Mouse (Mus musculus) cerebellum, adult 11-12 months (tissue): Measurements from ENCODE around the gene Sertad1.
A peak's percentile ranks its signal among the peaks of the same experiment; 100 is the strongest.

Experiments
- DNase-seq: peaks from one replicate; pipeline ENCODE4 v3.0.0; 2022

Sertad1 gene

GRCm38 (mm10) chr7:27486770-27487697 is at the start of gene Sertad1:
Sertad1 (plus strand) TSS chr7:27486910.
- peak; percentile 100 for DNase-seq

DNA sequence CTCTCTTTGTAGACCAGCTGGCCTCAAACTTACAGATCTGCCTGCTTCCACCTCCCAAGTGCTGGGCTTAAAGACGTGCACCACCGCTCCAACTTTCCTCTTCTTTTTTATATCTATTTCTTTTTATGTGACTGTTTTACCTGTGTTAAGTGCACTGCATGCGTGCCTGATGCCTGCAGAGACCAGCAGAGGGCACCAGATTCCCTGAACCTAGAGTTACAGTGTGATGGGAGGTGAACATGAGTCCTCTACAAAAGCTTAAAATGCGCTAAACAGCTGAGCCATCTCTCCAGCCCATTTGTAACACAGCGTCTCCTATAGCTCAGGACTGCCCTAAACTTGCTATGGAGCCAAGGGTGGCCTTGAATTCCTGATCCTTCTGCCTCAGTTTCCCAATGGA is 49.2 kb upstream of the Sertad1 start:
- DNase-seq = no peak

GRCm38 (mm10) chr7:27440014-27440413 is 46.7 kb upstream of the Sertad1 start:
- DNase-seq = no peak

DNA sequence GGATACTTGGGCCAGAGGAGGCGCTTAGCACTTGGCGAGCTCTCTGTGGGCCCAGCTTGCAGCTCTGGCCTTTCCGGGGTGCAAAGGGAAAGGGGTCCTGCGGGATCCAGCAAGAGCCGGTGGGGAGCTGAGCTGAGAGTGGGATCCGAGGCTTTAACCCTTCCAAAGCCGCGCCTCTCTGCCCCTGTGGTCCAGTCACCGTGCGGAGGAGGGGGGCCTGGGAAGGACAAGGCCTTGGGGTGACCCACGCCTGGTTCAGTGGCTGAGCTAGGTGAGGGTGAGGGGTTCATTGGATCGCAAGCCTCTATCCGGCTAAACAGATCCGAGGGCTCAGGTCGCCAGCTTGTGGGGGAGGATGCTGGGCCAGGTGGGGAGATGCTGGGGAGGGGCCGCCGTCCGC is 40.7 kb upstream of the Sertad1 start:
- DNase-seq = peak; percentile 58

- DNase-seq = peak; percentile 78
These were observed 39.9 kb upstream of the Sertad1 start for GRCm38 (mm10) chr7:27446521-27447418.

- DNase-seq = peak; percentile 99
These were observed 39.1 kb upstream of the Sertad1 start, which contains the start of the genes Sptbn4 and Blvrb for GRCm38 (mm10) chr7:27447419-27448286. Sptbn4 (minus strand) TSS chr7:27447686. Blvrb (plus strand) TSS chr7:27447978.

GRCm38 (mm10) chr7:27448421-27449206 is 38.1 kb upstream of the Sertad1 start:
- DNase-seq = peak; percentile 78

GRCm38 (mm10) chr7:27449256-27449862 is 37.4 kb upstream of the Sertad1 start:
- peak; percentile 67 for DNase-seq

DNA sequence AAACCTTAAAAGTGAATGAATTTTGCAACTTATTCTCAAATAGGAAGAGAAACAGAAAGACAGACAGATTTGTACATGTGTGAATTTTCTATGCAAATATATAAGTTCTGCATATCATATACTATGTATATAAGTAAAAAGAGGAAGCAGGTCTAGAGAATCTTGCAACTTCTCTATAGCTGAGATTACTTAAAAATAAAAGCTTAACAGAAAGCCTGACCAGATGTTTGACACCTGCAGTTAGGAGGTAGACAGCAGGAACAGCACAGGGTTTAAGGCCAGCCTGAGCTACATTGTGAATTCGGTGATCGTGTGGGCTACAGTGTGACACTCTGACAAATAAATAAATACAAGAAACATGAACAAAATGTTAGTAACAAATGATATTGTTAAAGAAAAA is 35.4 kb upstream of the Sertad1 start:
- DNase-seq = no peak

- DNase-seq = no peak
These were observed 34.4 kb upstream of the Sertad1 start for GRCm38 (mm10) chr7:27452206-27452770.

GRCm38 (mm10) chr7:27454461-27455121 is 32.1 kb upstream of the Sertad1 start:
- no peak for DNase-seq

- DNase-seq = no peak
These were observed 31.4 kb upstream of the Sertad1 start for GRCm38 (mm10) chr7:27455273-27455672.

DNA sequence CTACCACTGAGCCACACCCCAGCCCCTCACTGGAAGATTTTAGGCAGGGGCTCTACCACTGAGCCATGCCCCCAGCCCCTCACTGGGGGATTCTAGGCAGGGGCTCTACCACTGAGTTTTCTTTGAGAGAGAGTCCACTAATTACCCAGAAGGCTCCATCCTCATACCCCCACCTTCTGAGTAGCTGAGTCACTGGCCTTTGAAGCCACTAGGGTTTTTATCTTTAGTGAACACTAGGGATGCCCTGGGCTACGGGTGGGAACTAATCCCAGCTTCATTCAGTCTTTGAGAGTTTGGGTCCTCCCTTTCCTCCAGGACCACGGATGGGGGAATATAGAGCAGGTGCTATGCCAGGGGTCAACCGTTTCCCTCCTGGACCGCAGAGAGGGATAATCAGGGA is 28.1 kb upstream of the Sertad1 start:
- no peak for DNase-seq

DNA sequence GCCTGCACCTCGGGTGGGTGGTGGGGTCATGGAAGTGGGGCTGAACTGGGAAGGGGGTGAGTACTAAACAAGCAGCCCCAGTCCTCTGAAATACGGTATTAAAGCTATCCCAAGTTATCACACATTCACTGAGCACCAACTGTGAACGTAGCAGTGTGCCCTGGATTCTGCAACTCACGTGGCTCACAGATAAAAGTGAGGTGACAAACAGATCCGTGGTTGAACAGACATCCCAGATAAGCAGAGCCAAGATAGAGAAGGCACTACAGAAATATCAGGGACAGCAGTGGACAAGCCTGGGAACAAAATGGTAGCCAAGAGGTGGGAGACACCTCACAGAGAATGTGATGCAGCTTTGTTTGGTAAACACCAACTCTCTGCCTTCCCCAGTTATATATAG is 27.1 kb upstream of the Sertad1 start:
- DNase-seq = no peak

DNA sequence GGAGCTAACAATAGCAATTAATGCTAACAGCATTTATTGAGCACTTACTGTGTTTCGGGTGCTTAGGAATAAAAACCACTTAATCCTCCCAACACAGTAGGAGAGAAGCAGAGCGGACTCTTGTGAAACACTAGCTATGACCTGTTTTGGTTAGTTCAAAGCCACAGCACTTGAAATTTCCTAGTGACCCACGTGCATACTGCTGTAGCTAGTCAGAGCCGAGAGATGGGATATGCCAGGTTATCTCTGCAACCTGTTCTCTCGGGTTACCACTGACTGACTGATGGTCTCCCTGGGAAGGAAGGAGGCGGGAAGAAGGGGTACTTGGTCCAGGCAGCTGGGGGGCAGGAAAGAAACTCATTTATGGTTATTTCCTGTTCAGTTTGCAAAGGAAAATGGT is 26.2 kb upstream of the Sertad1 start:
- DNase-seq = no peak

GRCm38 (mm10) chr7:27467648-27468047 is 19.1 kb upstream of the Sertad1 start:
- DNase-seq = no peak

DNA sequence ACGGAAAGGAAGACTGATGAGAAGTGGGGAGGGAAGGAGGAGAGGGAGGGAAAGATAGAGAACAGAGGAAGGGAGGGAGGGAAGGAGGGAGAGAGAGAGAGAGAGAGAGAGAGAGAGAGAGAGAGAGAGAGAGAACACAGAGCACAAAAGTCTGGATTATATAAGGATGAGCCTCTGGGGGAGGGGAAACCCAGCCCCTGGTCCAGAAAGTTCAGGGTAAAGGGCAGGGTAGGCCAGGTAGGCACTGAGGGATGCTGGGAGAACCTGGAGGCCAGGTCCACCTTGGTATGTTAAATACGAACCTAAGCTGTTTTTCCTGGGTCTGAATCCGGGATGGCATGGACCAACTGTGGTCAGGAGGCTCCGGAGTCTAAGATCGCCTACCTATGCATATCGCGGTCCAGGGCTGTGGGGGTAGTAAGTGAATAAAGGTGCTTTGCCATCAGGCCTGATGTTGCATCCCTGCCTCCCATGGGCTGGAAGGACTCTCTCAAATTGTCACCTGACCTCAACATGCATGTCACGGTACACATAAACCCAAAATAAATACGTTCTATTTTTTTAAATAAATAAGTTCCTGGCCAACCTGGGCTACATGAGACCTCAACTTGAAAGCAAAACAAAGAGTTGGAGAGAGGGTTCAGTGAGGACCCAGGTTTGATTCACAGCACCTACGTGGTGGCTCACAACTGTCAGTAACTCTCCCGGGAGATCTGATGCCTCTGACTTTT is 15.2 kb upstream of the Sertad1 start:
- no peak for DNase-seq

DNA sequence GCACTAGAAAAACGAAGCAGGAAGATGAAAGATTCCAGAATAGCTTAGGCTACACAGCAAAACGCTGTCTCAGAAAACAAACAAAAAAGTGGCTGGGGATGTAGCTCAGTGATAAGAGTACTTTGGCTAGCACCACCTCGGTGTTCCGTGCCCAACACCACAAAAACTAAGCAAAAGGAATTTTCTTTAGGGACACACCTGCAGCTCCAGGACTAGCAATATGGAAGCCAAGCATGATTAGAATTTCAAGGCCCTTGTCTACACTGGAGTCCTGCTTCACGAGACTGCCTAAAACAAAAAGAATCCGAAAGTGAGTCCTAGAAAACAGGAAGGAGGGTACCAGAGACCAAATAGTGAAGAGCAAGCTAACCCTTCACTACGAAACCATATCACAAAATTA is 14.1 kb upstream of the Sertad1 start:
- no peak for DNase-seq

- DNase-seq = peak; percentile 99
These were observed 13.4 kb upstream of the Sertad1 start, which contains the start of gene Sertad3 for GRCm38 (mm10) chr7:27473156-27473834. Sertad3 (plus strand) TSS chr7:27473768.
